Mouse (Mus musculus) lung, adult 2 months (tissue): Measurements from ENCODE around the gene Gm49322.

Experiments used
- CTCF ChIP-seq: fragments of 200-500 bp; IDR thresholded peaks from 2 replicates; pipeline ENCODE4 v1.5.1; 2011; ENCODE audit warnings: mild to moderate bottlenecking, low read length, control low read depth; ENCODE audit not compliant: insufficient read depth
- POLR2A ChIP-seq: fragments of 200-500 bp; IDR thresholded peaks from 2 replicates; pipeline ENCODE4 v1.6.1; 2011; ENCODE audit warnings: low read depth, mild to moderate bottlenecking, control low read depth, low read length, borderline replicate concordance; ENCODE audit errors: extremely low read depth

DNA sequence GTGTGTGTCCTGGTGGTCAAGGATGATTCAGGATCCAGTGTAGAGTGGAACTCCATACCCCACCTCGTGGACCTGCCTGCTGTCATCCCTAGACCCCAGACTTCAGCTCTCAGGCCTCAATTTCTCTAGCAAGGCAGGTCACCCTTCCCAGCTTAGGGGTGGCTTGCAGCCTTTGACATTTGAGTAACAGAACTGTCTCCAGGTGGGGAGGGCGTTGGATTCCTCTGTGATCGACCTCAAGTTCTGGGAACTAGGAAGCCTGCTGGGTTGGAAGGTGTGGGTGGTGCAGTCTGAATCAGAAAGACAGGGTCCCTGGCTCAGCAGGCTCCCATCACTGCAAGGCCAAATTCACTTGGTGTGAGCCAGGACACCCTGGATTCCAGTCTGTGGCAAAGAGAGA lies 30.9 kb upstream of the Gm49322 start:
- TF ChIP-seq POLR2A, result no peak
- TF ChIP-seq CTCF, result no peak
